Mouse (Mus musculus): ENCODE measurements around the gene Foxa2.

Foxa2 gene

DNA sequence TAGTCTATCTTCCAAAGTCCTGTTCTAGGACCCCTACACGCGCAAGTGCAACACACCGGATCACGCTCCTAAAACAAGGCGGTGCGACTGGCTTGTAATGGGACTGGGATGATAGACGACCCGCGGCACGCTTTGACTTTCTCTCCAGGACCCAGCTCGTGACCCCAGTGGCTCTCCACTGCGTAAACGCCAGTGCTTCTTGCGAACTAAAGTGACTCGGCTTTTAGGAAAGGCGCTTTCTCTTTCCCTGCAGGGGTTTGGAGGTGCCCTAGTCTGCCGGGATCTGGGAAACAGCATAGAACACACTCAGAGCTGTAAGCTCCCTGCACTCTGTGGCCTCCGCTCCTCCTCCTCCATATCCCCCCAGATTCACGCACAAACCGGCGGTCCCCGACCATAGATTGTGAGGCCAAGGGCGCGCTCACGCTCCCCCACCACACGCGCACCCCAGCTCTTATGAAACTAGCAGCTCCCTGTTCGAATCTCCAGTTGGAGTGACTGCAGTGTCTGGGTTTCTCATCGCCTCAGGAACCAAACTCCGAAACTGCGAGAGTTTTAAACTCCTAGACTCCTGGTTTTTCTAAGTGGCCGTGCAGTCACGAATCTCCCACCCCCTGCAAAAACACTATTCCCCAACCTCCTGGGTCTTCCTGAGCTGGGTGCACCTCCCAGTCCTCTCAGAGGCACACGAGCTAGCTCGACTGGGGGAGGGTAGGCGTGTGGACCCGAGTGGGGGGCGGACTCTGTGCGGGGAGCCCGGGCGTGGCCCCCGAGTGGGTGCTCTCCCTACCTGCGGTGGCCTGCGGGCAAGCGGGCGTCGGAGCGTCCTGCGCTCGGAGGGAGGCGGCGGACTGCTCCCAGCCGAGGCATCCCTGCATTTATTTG is 7.2 kb downstream of the Foxa2 start:
- no peak for DNase-seq (ENCODE audit: extremely low read depth, insufficient read length, low spot score)

DNA sequence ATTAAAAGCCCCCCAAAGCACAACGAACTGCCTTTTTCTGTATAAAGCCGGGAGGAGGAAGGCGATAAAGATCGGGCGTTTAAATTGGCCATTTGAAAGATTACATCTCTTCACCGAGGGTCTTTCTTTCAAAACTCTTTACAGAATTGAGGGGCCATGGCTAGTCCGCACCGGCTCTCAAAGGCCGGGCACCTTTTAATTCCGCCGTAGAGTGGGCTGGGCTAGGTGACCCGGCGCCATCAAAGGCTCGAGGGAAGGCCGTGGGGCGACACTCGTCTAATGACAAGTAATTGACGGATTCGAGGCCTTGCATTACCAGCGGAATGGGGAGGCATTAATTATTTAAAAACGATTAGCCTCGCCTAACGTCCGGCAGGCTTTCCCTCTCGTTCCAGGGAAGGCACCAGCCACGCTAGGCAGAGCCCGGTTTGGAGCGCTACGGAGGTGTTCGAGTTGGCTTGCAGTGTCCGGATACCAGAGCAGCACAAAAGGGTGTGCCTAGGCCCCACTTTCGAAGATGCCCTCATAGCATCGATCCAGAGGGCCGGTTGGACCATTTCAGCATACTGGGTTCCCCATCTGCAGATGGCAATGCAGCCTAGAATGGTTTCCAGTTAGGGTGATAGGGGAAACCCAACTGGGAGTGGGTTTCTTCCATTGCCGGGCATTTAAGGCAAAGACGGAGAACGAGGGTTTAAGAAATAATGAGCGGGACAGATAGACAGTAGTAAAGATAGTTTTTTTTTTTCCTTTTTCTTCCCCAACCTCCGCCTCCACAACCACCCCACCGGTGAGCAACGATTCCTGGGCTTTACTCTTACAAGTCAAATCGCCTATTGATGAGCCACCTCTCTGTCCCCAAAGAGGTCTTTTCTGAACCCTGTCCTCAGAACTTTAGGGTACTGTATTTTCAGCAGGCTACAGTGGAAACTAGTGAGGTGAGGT is 8.1 kb downstream of the Foxa2 start:
- DNase-seq (ENCODE audit: extremely low read depth, insufficient read length, low spot score): no peak

GRCm38 (mm10) chr2:148036611-148037160 is 10.1 kb downstream of the Foxa2 start:
- no peak for DNase-seq (ENCODE audit: extremely low read depth, insufficient read length, low spot score)

DNA sequence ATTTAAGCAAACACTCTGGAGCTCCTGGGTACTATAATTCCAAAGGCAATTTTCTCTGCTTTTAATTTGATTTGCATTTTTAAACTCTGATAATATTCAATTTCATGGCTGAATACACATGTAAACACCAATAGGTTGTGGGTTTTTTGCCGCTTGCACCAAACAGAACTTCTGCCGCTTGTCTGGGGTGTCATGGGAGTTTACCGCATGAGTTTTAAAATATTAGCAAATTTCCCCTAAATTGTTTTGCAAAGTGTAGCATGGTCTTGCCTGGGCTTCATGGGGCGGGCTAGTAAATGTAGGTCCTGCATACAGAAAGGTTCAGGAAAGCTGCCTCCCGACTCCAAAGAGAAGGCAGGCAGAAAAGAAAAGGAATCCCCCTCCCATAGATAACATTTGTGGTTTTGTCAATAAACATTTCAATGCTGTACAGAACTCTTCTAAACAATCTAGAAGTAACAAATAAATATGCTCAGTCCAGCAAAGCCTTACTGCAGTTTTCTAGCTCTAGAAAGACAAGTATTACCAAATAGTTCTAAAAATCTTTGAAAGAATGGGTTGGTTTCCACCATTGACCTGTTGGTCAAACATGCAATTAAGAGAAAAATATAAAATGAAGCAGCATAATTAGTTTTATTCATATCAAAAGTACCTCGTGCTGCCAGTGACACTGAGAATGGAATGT is 15.6 kb downstream of the Foxa2 start:
- DNase-seq (ENCODE audit: extremely low read depth, insufficient read length, low spot score): no peak

DNA sequence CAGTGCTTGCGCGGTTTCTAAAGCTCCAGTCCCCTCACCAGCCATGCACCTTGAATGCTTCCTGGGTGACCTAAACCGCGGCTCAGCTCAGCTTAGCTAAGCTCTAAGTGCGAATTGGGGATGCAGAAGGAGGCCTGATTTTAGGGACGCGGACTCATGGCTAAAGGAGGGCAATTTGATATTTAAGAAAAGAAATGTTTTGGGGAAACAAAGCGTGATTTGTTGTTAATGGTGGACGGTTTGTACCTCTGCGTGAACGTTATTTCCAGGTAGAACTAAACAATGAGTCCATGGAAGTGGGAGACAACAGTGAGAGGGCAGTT is 16.2 kb downstream of the Foxa2 start:
- DNase-seq (ENCODE audit: extremely low read depth, insufficient read length, low spot score): no peak

- DNase-seq (ENCODE audit: extremely low read depth, insufficient read length, low spot score): no peak
Observed at GRCm38 (mm10) chr2:148029751-148030612, 16.8 kb downstream of the Foxa2 start.

- DNase-seq (ENCODE audit: extremely low read depth, insufficient read length, low spot score): no peak
Observed at GRCm38 (mm10) chr2:148029050-148029608, 17.6 kb downstream of the Foxa2 start.

DNA sequence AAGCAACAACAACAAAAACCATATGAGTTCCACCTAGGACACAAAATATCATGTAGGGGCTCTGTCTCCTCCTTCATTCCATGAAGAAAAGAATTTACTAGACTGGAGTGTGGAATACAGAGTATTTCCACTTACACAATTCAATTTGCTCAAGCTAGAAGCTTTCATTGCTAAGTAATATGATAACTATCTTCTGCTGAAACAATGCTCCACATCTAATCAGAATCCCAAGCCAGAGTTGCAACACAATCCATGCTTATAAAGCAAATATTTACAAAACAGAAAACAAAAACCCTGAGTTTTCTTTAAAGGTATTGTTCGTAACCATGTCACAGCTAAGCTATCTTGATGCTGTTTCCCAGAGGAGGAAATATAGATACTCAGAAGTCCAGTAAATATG is 20.4 kb downstream of the Foxa2 start:
- DNase-seq (ENCODE audit: extremely low read depth, insufficient read length, low spot score): no peak

DNA sequence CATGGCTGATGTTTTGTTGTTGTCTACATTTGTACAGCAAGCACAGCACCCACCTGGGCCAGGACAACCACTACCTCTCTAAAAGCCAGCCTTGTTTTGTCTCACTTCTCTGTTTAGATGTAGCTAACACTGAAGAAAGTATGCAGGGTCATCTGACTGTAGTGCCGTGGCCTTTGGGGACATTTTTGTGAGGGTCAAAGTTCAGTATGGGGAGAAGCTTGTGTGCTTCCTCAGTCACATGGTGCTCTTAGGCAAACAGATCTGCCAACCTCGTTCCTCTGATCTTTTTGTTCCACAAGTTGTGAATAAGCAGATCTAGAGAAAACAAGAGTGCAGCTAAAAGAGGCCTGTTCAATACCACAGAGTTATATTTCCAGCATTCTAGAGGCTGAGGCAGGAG is 21.3 kb downstream of the Foxa2 start:
- no peak for DNase-seq (ENCODE audit: extremely low read depth, insufficient read length, low spot score)

DNA sequence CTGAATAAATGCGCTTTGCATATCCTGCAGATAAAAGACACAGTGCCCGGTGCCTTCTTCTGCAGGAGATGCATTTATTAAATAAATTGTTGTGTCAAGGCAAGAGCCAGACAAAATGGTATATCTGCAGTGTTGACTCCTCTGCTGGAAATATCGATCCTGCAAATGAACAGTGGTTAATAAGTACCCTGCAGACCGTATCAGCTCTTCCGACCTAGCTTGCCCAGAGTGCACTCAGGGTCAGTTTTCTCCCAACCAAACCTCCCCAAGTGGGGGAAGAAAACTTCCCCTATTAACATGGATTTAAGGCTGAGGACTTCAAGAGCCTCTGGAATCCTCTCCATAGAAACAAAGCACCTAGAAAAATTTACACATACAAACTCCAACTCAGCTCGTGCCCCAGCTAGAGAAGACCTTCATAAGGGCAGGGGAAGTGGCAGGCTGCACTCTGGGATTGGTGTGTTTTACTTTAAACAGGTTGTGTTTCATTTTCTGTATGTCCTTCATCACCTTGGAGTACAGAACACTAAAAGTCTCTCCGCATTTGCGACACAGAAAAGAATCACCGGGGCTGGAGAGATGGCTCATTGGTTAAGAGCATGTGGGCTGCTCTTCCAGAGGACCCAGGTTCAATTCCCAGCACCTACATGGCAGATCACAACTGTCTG is 22.4 kb downstream of the Foxa2 start:
- no peak for DNase-seq (ENCODE audit: extremely low read depth, insufficient read length, low spot score)

DNA sequence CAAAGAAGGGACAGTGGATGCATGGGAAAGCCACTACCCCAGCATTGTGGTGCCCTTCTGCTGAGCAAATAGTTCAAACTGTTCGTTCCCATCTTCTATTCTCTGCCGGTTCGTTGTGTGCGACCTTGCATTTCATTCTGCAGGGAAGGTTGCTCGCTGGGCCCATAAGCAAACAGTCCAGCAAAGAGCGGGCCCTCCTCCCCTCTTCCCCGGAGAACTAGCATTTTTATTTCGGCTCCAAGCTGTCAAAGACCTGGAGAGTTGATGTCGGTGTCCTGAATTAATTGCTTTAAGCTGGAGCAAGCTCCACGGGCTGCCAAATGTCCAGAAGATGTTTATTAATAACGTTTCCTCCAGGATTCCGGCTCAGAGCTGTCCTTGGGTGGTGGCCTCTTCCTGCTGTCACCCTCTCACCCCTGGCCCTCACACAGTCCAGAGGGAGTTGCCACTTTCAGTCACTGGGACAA is 23.4 kb downstream of the Foxa2 start:
- DNase-seq (ENCODE audit: extremely low read depth, insufficient read length, low spot score): no peak

GRCm38 (mm10) chr2:148021919-148022570 is 24.7 kb downstream of the Foxa2 start:
- no peak for DNase-seq (ENCODE audit: extremely low read depth, insufficient read length, low spot score)

DNA sequence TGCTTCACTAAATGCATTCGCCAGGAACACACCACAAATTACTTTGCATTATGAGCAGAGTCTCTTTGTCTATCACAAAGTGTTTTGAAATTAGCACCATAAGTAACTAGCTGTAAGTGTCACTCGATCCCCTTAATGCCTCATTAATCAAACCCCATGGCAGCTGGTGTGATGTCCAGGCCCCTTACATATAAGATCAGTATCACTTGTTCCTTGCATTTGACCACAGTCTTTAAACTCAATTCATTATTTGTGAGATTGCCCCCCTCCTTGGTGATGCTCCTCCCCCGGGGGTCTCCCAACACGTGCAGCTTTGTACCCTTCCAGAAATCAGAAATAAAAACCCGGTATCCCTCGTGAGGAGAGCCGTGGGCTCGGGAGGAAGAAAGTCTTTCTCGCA is 25.8 kb downstream of the Foxa2 start:
- no peak for DNase-seq (ENCODE audit: extremely low read depth, insufficient read length, low spot score)

DNA sequence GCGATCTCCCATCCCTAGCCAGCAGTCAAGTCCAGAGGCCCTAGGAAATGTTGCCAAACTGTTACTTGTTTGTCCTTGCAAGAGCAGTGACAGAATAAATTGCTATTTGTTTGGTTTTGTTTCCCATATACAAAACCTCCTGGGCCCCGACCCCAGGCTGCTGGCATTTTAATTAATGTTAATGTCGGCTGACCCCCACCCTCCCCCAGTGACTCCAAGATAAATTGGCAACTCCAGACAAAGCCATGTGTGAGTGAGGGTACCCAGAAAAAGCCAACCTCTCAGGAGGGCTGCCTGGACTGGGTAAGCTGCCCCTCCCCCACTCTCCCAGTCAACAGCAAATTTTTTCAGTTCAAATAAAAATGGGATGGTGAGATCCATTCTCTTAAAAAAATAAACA is 26.6 kb downstream of the Foxa2 start:
- no peak for DNase-seq (ENCODE audit: extremely low read depth, insufficient read length, low spot score)

- no peak for DNase-seq (ENCODE audit: extremely low read depth, insufficient read length, low spot score)
Observed at GRCm38 (mm10) chr2:148017782-148018690, 28.7 kb downstream of the Foxa2 start.

- DNase-seq (ENCODE audit: extremely low read depth, insufficient read length, low spot score): no peak
Observed at GRCm38 (mm10) chr2:148013382-148013781, 33.4 kb downstream of the Foxa2 start.

DNA sequence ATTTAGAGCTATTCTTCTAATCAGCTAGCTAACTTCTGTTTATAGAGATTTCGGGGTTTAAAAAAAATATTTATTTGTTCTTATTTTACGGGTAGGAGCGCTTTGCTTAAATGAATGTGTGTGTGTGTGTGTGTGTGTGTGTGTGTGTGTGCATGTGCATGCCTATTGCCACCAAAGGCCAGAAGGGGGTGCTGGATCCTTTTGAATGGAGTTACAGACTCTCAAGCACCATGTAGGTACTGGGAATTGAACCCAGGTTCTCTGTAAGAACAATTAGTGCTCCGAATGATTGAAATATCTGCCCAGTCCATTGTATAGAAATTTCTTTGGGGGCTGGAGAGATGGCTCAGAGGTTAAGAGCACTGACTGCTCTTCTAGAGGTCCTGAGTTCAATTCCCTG is 37.7 kb downstream of the Foxa2 start:
- DNase-seq (ENCODE audit: extremely low read depth, insufficient read length, low spot score): no peak
